Comparison of ENCODE assay signal across 14 mouse cellular contexts in genomic region chr6:112957583-112958280, GRCm38 (mm10). TPM values are rescaled to one million over a fixed set of nuclear protein-coding genes. Genes with fewer than 3 reads are reported as not detected.
DNase-seq lines count a peak whose midpoint lies in the region; ATAC-seq and TF ChIP-seq lines count a peak whose summit lies in the region.
"Had no signal": no experiment of that assay in that cellular context is flagged by ENCODE, and none has a peak within 500 bp of the region (broad histone marks: within the 10 kb centered on the region; RNA-seq: fewer than 3 reads in every experiment).

No protein-coding gene starts in this region.

- no peak for TF ChIP-seq POLR2A in lung, adult 2 months (IDR thresholded peaks at IDR 0.05; ENCODE audit: borderline replicate concordance, extremely low read depth, low read depth, low read length)

- WGBS in kidney, postnatal 0 days: 15% methylated on average over 11 of the region's 11 CpGs
- 45% methylated on average over 11 of the region's 11 CpGs for WGBS in embryonic facial prominence, embryonic 10.5 days
- WGBS in hindbrain, embryonic 16.5 days: 28% methylated on average over 11 of the region's 11 CpGs
- WGBS in midbrain, embryonic 15.5 days: 43% methylated on average over 11 of the region's 11 CpGs
- 57% methylated on average over 11 of the region's 11 CpGs for WGBS in lung, adult 2 months
- 50% methylated on average over 11 of the region's 11 CpGs for WGBS in forebrain, embryonic 16.5 days

- H3K4me2 ChIP-seq in kidney, postnatal 0 days (ENCODE audit: low read length): no peak overlapping the region
- no peak overlapping the region for H3K4me2 ChIP-seq in hindbrain, embryonic 16.5 days (ENCODE audit: low read length)
- H3K4me2 ChIP-seq in midbrain, embryonic 15.5 days: no peak overlapping the region
- no peak overlapping the region for H3K4me2 ChIP-seq in forebrain, embryonic 16.5 days (ENCODE audit: low read length)
- H3K4me2 ChIP-seq: heart, embryonic 15.5 days; liver, embryonic 13.5 days had no signal

- no peaks in the 10 kb centered on the region for H3K27me3 ChIP-seq in kidney, postnatal 0 days (ENCODE audit: insufficient read depth, low read length)
- no peaks in the 10 kb centered on the region for H3K27me3 ChIP-seq in embryonic facial prominence, embryonic 10.5 days (replicated peaks; ENCODE audit: low read depth, poor library complexity, severe bottlenecking)
- H3K27me3 ChIP-seq in hindbrain, embryonic 16.5 days (replicated peaks; ENCODE audit: control insufficient read depth, insufficient read depth, low read length): no peaks in the 10 kb centered on the region
- H3K27me3 ChIP-seq in midbrain, embryonic 15.5 days (replicated peaks): no peaks in the 10 kb centered on the region
- H3K27me3 ChIP-seq in forebrain, embryonic 16.5 days (replicated peaks; ENCODE audit: control insufficient read depth, insufficient read depth, low read length): no peaks in the 10 kb centered on the region
- H3K27me3 ChIP-seq: heart, embryonic 15.5 days; liver, embryonic 13.5 days had no signal

- ATAC-seq in kidney, postnatal 0 days (replicated peaks; ENCODE audit: low FRiP score, low read depth): peak; percentile 78
- ATAC-seq in hindbrain, embryonic 16.5 days: peak; percentile 64; the same call in 1 of the 2 replicates
- peak; percentile 37; the same call in 1 of the 2 replicates for ATAC-seq in midbrain, embryonic 15.5 days (replicated peaks)
- ATAC-seq in forebrain, embryonic 16.5 days: no peak

- peaks cover 12% of the 10 kb centered on the region for H3K4me1 ChIP-seq in kidney, postnatal 0 days (replicated peaks; ENCODE audit: insufficient read depth, low read length)
- peaks cover 40% of the 10 kb centered on the region for H3K4me1 ChIP-seq in embryonic facial prominence, embryonic 10.5 days
- H3K4me1 ChIP-seq in hindbrain, embryonic 16.5 days (ENCODE audit: control insufficient read depth, insufficient read depth, low read depth, low read length): peaks cover 4% of the 10 kb centered on the region
- H3K4me1 ChIP-seq in midbrain, embryonic 15.5 days: peaks cover 4% of the 10 kb centered on the region; the same call in 1 of the 2 replicates
- H3K4me1 ChIP-seq in lung, adult 2 months (ENCODE audit: control insufficient read depth, insufficient read depth, low read length): no peaks in the 10 kb centered on the region
- no peaks in the 10 kb centered on the region for H3K4me1 ChIP-seq in forebrain, embryonic 16.5 days (replicated peaks; ENCODE audit: control insufficient read depth, insufficient read depth, low read length)

- no peaks in the 10 kb centered on the region for H3K9me3 ChIP-seq in kidney, postnatal 0 days (replicated peaks; ENCODE audit: low read length)
- H3K9me3 ChIP-seq in embryonic facial prominence, embryonic 10.5 days: peaks cover 6% of the 10 kb centered on the region; the same call in 1 of the 2 replicates
- H3K9me3 ChIP-seq in hindbrain, embryonic 16.5 days (ENCODE audit: control insufficient read depth, low read length): peaks cover 4% of the 10 kb centered on the region; the same call in 1 of the 2 replicates
- 0 out of 2 replicates have a peak, but pooled peaks cover 3% of the 10 kb centered on the region for H3K9me3 ChIP-seq in midbrain, embryonic 15.5 days
- H3K9me3 ChIP-seq in forebrain, embryonic 16.5 days (ENCODE audit: control insufficient read depth, low read length): peaks cover 4% of the 10 kb centered on the region; the same call in 1 of the 2 replicates
- H3K9me3 ChIP-seq: heart, embryonic 15.5 days; liver, embryonic 13.5 days had no signal

- no peak overlapping the region for H3K4me3 ChIP-seq in kidney, postnatal 0 days (replicated peaks; ENCODE audit: low read depth, low read length)
- no peak overlapping the region for H3K4me3 ChIP-seq in embryonic facial prominence, embryonic 10.5 days
- H3K4me3 ChIP-seq in hindbrain, embryonic 16.5 days (ENCODE audit: low read length): no peak overlapping the region
- no peak overlapping the region for H3K4me3 ChIP-seq in midbrain, embryonic 15.5 days
- H3K4me3 ChIP-seq in lung, adult 2 months (replicated peaks; ENCODE audit: extremely low read depth, low read depth, low read length): no peak overlapping the region
- no peak overlapping the region for H3K4me3 ChIP-seq in forebrain, embryonic 16.5 days (replicated peaks; ENCODE audit: low read length)
- H3K4me3 ChIP-seq: gastrocnemius, adult 2 months; heart, embryonic 15.5 days; liver, embryonic 13.5 days had no signal

- peak; percentile 81 for DNase-seq in kidney, postnatal 0 days (ENCODE audit: low spot score)
- DNase-seq in kidney, postnatal 36 days: no peak
- DNase-seq in embryonic facial prominence, embryonic 10.5 days (ENCODE audit: low spot score): peak; percentile 67
- no peak for DNase-seq in lung, adult 2 months
- no peak for DNase-seq in spleen, postnatal 4 days (ENCODE audit: low spot score in 2 of 2)
- DNase-seq: gastrocnemius, adult 2 months; layer of hippocampus, adult 9-11 months; liver, embryonic 13.5 days; right cerebral cortex, postnatal 14 days; thymus, adult 2 months had no signal

- TF ChIP-seq CTCF in kidney, postnatal 0 days (IDR thresholded peaks at IDR 0.05; ENCODE audit: low read depth): no peak
- TF ChIP-seq CTCF in lung, adult 2 months (IDR thresholded peaks at IDR 0.05; ENCODE audit: insufficient read depth, low read length): no peak

- H3K27ac ChIP-seq in kidney, postnatal 0 days: no peak overlapping the region
- peak overlapping the region; percentile 72 for H3K27ac ChIP-seq in embryonic facial prominence, embryonic 10.5 days (replicated peaks)
- no peak overlapping the region for H3K27ac ChIP-seq in hindbrain, embryonic 16.5 days (ENCODE audit: low read depth, low read length)
- no peak overlapping the region for H3K27ac ChIP-seq in midbrain, embryonic 15.5 days
- H3K27ac ChIP-seq in forebrain, embryonic 16.5 days (ENCODE audit: low read length): no peak overlapping the region
- H3K27ac ChIP-seq: gastrocnemius, adult 2 months; heart, embryonic 15.5 days; liver, embryonic 13.5 days had no signal

- H3K36me3 ChIP-seq in kidney, postnatal 0 days (ENCODE audit: insufficient read depth, low read length): no peaks in the 10 kb centered on the region
- H3K36me3 ChIP-seq in embryonic facial prominence, embryonic 10.5 days (replicated peaks): no peaks in the 10 kb centered on the region
- no peaks in the 10 kb centered on the region for H3K36me3 ChIP-seq in hindbrain, embryonic 16.5 days (ENCODE audit: control insufficient read depth, insufficient read depth, low read length)
- no peaks in the 10 kb centered on the region for H3K36me3 ChIP-seq in midbrain, embryonic 15.5 days (replicated peaks)
- H3K36me3 ChIP-seq in forebrain, embryonic 16.5 days (ENCODE audit: control insufficient read depth, insufficient read depth): no peaks in the 10 kb centered on the region
- H3K36me3 ChIP-seq: heart, embryonic 15.5 days; liver, embryonic 13.5 days had no signal

- H3K9ac ChIP-seq in kidney, postnatal 0 days (ENCODE audit: low read depth, low read length): no peak overlapping the region
- H3K9ac ChIP-seq in hindbrain, embryonic 16.5 days (ENCODE audit: low read depth, low read length): no peak overlapping the region
- H3K9ac ChIP-seq in midbrain, embryonic 15.5 days: no peak overlapping the region
- no peak overlapping the region for H3K9ac ChIP-seq in forebrain, embryonic 16.5 days (replicated peaks; ENCODE audit: low read depth, low read length)
- H3K9ac ChIP-seq: heart, embryonic 15.5 days; liver, embryonic 13.5 days had no signal

RNA-seq across cellular contexts. Expression of gene Srgap3, which starts 10.7 kb away (rescaled TPM):
- polyA plus RNA-seq in kidney, postnatal 0 days (2015; fragmentation: Nextera tagmentation; extraction: Ambion mirVana): 2.1 and 2.3 TPM in 2 replicates
- polyA plus RNA-seq in embryonic facial prominence, embryonic 10.5 days (2016; fragmentation: Nextera tagmentation; extraction: Ambion mirVana): 8.0 and 10.5 TPM in 2 replicates
- polyA plus RNA-seq in hindbrain, embryonic 16.5 days (2015; fragmentation: Nextera tagmentation; extraction: Ambion mirVana): 27.0 and 32.7 TPM in 2 replicates
- polyA plus RNA-seq in midbrain, embryonic 15.5 days (2015; fragmentation: Nextera tagmentation; extraction: Ambion mirVana): 39.7 and 44.6 TPM in 2 replicates
- polyA plus RNA-seq in lung, adult 2 months (2012; rRNA removed): 1.2 and 1.6 TPM in 2 replicates
- polyA plus RNA-seq in forebrain, embryonic 16.5 days (2015; fragmentation: Nextera tagmentation; extraction: Ambion mirVana): 32.2 and 37.2 TPM in 2 replicates

Comparison
In these comparisons a context has a peak if more than half of its experiments do, and no peak if none do; other contexts are left out.
1. DNase-seq: peak in kidney, postnatal 0 days (single experiment) and embryonic facial prominence, embryonic 10.5 days (single experiment); none in kidney, postnatal 36 days (0 of 2), lung, adult 2 months (single experiment) and spleen, postnatal 4 days (0 of 2).